Mouse (Mus musculus): Measurements from ENCODE around the gene Fth1.
A peak's percentile ranks its signal among the peaks of the same experiment; 100 is the strongest.

The Fth1 gene

DNA sequence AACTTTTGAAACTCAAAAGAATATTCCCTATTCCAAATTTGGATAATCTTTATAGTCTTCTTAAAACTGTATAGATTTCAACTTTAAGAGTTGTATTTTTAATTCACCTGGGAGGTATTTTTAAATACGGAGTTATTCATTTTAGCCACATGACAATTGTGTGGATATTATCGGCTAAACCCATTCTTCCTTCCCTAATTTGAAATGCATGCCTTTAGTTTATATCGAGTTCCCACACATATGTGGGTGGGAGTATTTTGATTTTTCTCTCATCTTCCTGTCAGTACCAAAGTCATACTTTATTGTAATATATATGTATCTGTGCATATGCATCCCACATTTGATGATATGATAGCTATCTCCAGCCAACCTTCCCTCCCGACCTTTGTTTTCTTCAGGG, at the start of gene Fth1:
TSS of gene Fth1 (plus strand) at position 341 of the 400 bp plus-strand sequence.
- DNase-seq (ENCODE audit: low spot score in 2 of 2) = no peak

DNA sequence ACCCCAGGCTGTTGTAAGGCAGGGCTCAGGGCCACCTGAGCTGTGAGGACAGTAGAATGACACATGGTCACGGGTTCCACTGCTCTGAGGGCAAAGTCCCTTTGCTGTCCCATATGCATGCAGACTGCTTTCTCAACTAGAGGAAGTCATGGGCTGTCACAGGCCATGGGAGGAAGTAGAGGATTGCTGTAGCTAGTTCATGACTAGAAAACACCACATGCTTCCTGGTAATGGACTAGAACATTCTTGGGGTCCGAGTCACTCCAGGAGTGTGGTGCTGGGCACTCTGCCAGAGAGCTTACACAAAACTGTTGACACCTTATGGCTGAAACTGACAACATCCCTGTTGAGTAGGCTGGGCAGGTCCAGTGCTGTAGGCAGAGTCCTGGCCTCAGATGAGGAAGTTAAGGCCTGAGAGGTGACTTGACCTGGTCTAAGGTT, 49.2 kb upstream of the Fth1 start:
- DNase-seq (ENCODE audit: low spot score in 2 of 2) = peak; percentile 49 to 56

DNA sequence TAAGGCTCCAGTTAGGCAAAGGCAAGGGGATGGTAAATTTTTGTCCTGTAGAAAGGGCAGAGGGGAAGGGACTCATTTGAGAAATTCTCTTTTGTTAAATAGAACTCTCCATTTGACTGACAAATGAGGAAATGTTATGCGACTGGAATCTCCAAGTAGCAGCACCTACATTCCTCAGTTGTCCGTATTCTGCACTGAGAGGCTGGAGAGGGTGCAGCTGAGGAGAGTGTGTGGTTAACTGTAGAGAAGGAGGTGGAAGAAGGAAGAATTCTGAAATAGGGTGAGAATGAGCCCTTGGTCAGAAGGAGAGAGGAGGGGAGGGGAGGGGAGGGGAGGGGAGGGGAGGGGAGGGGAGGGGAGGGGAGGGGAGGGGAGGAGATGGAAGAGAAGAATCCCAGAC, 46.5 kb upstream of the Fth1 start:
- DNase-seq (ENCODE audit: low spot score in 2 of 2) = no peak

- peak; percentile 78 to 86 for DNase-seq (ENCODE audit: low spot score in 2 of 2)
Observed at GRCm38 (mm10) chr19:9936579-9936978, 43.8 kb upstream of the Fth1 start.

DNA sequence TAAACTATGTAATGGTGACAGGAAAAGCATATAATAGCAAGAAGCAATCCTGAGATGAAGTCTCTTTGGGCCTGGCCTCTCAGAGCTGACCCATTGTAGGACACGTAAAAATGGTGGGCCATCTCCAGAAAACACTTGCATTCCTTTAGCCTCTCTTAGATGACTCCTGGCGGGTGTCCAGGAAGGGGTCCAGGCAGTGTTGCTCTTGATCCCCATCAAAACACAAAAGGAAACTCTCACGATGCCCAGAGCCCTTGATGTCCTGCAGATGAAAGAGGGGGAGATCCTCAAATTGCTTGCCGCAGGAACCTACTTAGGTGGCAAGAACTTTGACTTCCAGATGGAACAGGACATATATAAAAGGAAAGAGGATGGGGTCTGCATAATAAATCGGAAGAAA, 43.0 kb upstream of the Fth1 start:
- DNase-seq (ENCODE audit: low spot score in 2 of 2) = no peak

DNA sequence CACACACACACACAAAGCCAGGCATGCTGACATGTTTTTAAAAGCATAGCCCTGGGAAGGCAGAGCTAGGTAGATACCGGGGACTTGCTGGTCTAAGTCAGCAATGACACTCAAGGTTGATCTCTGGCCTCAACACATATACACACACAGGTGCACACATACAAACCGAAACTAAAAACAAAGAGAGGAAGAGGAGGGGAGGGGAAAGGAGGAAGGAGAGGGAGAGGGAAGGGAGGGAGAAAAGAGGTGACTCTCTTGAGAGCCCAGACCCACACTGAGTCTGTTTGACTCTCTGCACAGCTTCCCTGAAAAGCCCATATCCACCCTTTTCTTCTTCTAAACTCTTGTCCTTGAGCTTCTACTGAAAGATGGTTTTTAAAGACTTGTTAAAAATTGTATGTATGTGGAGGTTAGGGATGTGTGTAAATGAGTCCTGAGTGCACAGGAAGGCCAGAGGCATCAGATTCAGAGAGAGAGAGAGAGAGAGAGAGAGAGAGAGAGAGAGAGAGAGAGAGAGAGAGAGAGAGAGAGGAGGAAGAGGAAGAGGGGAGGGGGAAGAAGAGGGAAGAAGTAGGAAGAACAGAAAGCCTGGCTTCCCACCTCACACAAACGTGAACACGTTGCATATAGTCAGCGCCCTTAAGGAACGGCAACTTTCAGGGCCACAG, 42.1 kb upstream of the Fth1 start:
- DNase-seq (ENCODE audit: low spot score in 2 of 2) = peak; percentile 54 to 56

DNA sequence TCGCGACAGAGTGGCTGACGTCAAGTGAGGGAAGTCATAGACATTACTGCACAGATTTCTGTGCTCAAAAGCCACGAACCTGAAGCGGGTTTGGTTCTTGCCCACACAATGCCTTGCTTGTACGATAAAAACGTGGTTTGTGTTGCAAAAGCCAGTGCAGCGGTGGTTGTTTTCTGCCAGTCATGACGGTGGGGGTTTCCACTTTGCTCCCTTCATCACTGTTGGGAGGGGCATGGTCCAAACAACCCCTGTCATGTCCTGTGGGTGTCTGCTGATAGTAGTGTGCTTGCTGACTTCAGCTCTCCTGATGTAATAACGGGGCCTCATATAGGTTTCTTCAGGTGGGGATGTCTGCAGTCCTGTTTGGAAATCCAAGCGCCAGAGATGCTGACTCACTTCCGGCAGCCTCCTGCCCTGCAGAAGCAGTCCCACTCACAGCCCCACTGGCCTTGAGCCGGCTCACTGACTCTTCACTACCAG, 41.5 kb upstream of the Fth1 start:
- DNase-seq (ENCODE audit: low spot score in 2 of 2) = peak; percentile 65 to 74

GRCm38 (mm10) chr19:9939841-9940240, 40.6 kb upstream of the Fth1 start:
- DNase-seq (ENCODE audit: low spot score in 2 of 2) = no peak

DNA sequence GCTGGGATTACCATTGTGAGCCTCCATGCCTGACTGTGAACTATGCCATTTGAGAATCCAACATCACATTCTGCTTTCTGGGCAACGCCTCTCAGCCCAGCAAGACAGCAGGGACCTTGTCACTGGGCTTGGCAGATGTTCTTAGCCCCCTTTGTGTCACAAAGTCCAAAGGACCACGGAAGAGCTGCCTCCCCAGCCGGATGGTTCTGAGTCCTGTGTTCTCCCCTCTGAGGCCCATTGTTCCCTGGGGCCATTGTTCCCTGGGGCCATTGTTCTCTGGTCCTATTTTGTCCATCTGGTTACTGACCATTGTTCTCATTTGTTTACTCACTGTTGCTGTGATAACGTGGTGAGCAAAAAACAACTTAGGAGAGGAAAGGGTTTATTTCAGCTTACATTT, 39.5 kb upstream of the Fth1 start:
- DNase-seq (ENCODE audit: low spot score in 2 of 2) = no peak

DNA sequence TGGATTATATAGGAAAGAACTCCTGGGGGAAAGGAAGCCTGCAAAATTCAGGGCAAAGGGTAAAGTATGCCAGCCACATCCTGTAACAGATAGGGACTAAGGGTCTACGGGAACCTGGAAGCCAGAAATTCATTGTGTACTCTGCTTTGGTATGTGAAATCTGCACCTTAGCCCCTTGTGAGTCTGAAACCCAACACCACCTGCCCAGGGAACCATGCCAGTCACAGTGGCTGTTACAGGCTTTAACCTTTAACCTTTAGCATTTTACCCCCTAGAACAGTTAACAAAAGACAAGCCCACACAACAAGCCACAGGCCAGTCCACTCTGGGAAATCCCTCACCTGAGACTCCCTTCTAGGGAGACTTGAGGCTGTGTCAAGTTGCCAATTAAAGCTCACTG, 38.6 kb upstream of the Fth1 start:
- DNase-seq (ENCODE audit: low spot score in 2 of 2) = no peak

- peak; percentile 42 to 57 for DNase-seq (ENCODE audit: low spot score in 2 of 2)
Observed at GRCm38 (mm10) chr19:9942539-9943533, 37.6 kb upstream of the Fth1 start.

DNA sequence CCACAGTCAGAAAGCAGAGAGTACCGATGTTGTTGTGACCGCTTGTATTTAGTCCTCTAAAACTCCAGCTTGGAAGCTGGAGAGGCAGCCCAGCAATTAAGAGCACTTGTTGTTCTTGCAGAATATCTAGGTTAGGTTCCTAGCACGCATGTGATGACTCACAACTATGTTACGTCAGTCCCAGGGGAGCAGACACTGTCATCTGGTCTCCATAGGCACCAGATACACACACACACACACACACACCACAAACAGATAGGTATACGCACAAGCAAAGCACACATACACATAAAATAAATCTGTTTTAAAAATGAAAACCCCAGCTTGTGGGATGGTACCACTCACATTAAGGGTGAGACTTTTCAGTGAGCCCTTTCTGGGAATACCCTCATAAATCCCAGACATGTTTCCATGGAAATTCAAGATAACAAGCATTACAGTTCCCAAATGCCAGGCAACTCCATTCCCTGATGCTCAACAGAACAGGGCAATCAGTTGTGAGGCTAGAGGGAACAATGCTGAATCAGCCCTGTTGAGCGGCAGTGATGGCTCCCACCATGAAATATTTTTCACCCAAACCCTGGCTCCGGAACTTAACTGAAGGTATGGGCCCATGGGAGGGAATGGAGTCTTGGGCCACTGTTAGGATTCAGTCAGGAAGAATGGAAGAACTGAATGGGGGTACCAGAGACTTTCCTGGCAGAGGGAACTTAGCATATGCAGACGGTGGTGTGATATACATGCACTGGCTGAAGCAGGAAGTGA, 34.4 kb upstream of the Fth1 start:
- no peak for DNase-seq (ENCODE audit: low spot score in 2 of 2)

DNA sequence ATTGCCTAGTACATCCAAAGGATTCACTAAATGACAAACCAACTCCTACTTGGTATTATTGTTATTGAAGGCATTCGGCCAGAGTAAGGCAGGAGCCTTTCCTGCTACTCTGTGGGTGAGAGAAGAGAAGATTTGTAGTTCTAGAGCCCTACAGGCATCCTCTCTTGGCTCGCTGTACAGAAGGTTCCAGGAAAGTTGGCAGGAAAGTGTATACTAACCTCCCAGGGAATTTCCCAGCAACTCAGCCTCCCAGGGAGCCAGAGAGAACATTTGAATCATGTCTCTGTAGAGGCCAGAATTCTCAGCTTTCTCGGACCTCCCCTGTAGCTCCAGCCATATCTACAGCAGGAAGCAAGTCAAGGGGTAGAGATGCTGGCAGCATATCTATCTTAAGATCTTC, 33.4 kb upstream of the Fth1 start:
- no peak for DNase-seq (ENCODE audit: low spot score in 2 of 2)

- peak; percentile 28 to 45 for DNase-seq (ENCODE audit: low spot score in 2 of 2)
Observed at GRCm38 (mm10) chr19:9952390-9952789, 28.0 kb upstream of the Fth1 start.

GRCm38 (mm10) chr19:9952912-9953311, 27.5 kb upstream of the Fth1 start:
- DNase-seq (ENCODE audit: low spot score in 2 of 2) = no peak

- DNase-seq (ENCODE audit: low spot score in 2 of 2) = peak; percentile 46 to 57
Observed at GRCm38 (mm10) chr19:9954055-9954810, 26.2 kb upstream of the Fth1 start.

- DNase-seq (ENCODE audit: low spot score in 2 of 2) = peak in 1 of 2 experiments; percentile 27
Observed at GRCm38 (mm10) chr19:9954811-9955202, 25.6 kb upstream of the Fth1 start.

DNA sequence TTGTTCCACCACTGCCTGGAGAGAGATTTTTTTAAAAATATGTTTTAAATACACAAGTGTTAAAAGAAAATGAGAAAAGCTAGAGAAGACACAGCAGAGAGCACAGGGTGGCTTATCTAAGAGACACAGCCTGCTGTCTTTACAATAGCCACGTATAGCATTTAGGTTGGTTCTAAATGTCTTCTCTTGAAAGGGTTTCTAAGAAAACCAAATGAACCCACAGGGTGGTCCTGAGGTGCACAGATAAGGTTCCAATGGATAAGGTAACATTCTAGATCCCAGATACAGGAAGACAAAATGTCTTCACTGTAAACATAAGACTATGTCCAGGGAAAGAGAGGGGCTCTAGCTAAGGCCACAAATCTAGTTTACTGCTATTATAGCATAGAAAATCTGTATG, 25.0 kb upstream of the Fth1 start:
- no peak for DNase-seq (ENCODE audit: low spot score in 2 of 2)

DNA sequence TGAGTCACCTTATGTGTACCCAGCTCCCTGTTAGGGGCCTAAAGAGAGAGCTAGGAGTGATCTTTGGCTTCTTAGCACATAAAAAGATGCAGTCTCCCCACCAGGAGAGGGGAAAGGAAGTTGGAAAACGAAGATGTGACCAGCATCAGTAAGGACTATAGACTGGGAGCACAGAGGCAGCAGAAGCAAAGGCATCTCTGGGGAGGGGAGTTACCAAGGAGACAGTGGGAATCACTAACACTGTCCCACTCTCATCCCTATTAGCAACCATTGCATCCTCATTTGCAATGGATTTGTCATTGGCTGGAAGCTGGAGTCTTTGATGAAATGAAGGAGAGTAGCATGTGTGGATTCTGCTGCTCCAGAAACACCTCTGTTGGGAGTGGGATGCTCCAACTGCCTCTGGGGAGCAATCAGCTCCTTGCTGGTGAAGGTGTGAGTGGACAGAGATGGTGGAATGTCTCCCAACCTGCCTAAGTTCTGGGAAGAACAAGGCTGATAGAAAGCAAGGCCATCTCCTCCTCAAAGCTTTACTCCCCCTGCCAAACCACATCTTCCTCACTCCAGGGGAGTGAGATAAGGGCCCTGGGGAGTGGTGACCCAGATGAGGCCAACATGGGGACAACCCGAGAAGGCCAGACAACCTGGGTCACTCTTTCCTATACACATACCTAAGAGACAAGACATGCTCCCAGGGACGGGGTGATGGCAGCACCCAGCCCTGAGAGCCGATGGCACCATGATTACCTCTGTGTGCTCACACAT, 23.6 kb upstream of the Fth1 start:
- DNase-seq (ENCODE audit: low spot score in 2 of 2) = no peak

GRCm38 (mm10) chr19:9957965-9958364, 22.4 kb upstream of the Fth1 start:
- DNase-seq (ENCODE audit: low spot score in 2 of 2) = no peak

All from spleen, postnatal 36 days (tissue).